Mouse (Mus musculus) spleen, postnatal 4 days (tissue): ENCODE measurements around the gene Olfr707.
"Not testable (repeated sequence)": the region's sequence is repeated elsewhere in the genome, so short reads cannot be mapped to it uniquely, and the experiment has no call there.

Experiments
- DNase-seq, 2 experiments: peaks; one replicate each; pipeline ENCODE4 v3.0.0; 2022; ENCODE audit warnings: low spot score in 2 of 2

The Olfr707 gene

GRCm38 (mm10) chr7:106901141-106901540 is at the start of gene Olfr707:
Gene Olfr707 (minus strand): TSS chr7:106901241.
- DNase-seq: not testable (repeated sequence)

- DNase-seq: no peak
These were observed 47.2 kb upstream of the Olfr707 start, which contains the start of gene Olfr710 for GRCm38 (mm10) chr7:106948212-106948611. Gene Olfr710 (minus strand): TSS chr7:106948312.

- no peak for DNase-seq
These were observed 31.1 kb upstream of the Olfr707 start, which contains the start of gene Olfr709-ps1 for GRCm38 (mm10) chr7:106932119-106932518. Gene Olfr709-ps1 (minus strand): TSS chr7:106932219.

GRCm38 (mm10) chr7:106920961-106921360 is 19.9 kb upstream of the Olfr707 start:
- peak; percentile 16 to 69 for DNase-seq

GRCm38 (mm10) chr7:106907676-106908075 is 6.6 kb upstream of the Olfr707 start, which contains the start of gene Olfr1532-ps1:
Gene Olfr1532-ps1 (plus strand): TSS chr7:106908001.
- DNase-seq: no peak

GRCm38 (mm10) chr7:106888062-106888461 is 13.0 kb downstream of the Olfr707 start, which contains the start of gene Olfr706:
Gene Olfr706 (minus strand): TSS chr7:106888162.
- DNase-seq: no peak

GRCm38 (mm10) chr7:106876791-106877190 is 24.2 kb downstream of the Olfr707 start, which contains the start of gene Olfr705:
Gene Olfr705 (minus strand): TSS chr7:106876891.
- DNase-seq: no peak

- no peak for DNase-seq
These were observed 38.2 kb downstream of the Olfr707 start, which contains the start of gene Olfr704 for GRCm38 (mm10) chr7:106862885-106863284. Gene Olfr704 (plus strand): TSS chr7:106863185.

GRCm38 (mm10) chr7:106843060-106843459 is 58.0 kb downstream of the Olfr707 start, which contains the start of gene Olfr703:
Gene Olfr703 (plus strand): TSS chr7:106843360.
- no peak for DNase-seq
